Mouse (Mus musculus): ENCODE data around the gene Ccdc106. TPM values are rescaled to one million over a fixed set of nuclear protein-coding genes. Genes with fewer than 3 reads are reported as not detected.

Ccdc106 gene
- polyA plus RNA-seq, 1 experiment from 2014 or later = 15.6 TPM

DNA sequence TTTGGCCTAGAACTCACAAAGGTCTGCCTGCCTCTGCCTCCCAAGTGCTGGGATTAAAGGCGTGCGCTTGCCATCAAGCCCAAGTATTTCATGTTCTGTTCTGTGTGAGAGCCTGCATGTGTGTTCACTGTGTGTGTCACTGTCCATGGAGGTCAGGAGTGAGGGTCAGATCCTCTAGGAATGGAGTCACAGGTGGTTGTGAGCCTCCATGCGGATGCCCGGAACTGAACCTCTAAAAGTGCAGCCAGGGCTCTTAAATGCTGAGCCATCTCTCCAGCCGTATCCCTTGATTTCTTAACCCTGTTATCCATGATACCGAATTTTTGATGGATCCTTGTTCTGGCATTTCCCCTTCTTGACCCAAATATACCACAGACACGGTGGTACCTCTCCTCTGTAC, 16.7 kb downstream of the Ccdc106 start:
- H3K4me1 ChIP-seq = peaks cover 18% of the 10 kb centered on the region
- no peak for ATAC-seq (ENCODE audit: low FRiP score, low read depth)
- no peak overlapping the region for H3K4me3 ChIP-seq
- H3K4me2 ChIP-seq (replicated peaks) = no peak overlapping the region
- peaks cover 44% of the 10 kb centered on the region for H3K36me3 ChIP-seq
- no peak overlapping the region for H3K9ac ChIP-seq (replicated peaks)
- 92% methylated on average over 7 of the region's 7 CpGs for WGBS
- H3K27me3 ChIP-seq = no peaks in the 10 kb centered on the region
- peaks cover under 1% of the 10 kb centered on the region; the same call in 1 of the 2 replicates for H3K9me3 ChIP-seq
- no peak overlapping the region for H3K27ac ChIP-seq (replicated peaks)

DNA sequence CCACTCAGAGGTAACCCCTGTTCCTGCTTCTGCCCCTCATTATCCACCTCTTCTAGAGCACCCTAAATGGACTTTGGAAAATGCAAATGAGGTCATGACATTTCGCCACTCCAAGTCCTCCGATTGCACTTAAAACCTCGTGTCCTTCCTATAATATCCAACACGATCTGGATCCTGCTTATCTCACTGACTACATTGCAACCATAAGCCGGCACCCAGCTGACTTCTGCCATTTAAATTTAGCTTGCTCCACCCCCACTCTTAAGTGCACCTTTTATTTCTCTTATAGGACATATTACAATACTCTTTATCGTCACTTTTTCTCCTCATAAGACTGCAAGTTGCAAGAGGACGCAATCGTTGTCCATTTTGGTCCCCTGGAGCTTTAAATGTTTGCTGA, 17.1 kb downstream of the Ccdc106 start:
- H3K4me2 ChIP-seq (replicated peaks) = peak overlapping the region; percentile 60
- 0 out of 2 replicates have a peak overlapping the region, but pooled peaks have one; percentile 32 for H3K9ac ChIP-seq (replicated peaks)
- H3K27me3 ChIP-seq = no peaks in the 10 kb centered on the region
- H3K4me3 ChIP-seq = peak overlapping the region; percentile 71
- peaks cover 18% of the 10 kb centered on the region for H3K4me1 ChIP-seq
- no peaks in the 10 kb centered on the region for H3K9me3 ChIP-seq
- ATAC-seq (ENCODE audit: low FRiP score, low read depth) = no peak
- H3K27ac ChIP-seq (replicated peaks) = peak overlapping the region; percentile 96; the same call in 1 of the 2 replicates
- WGBS = 89% methylated on average over 8 of the region's 8 CpGs
- H3K36me3 ChIP-seq = peaks cover 40% of the 10 kb centered on the region

DNA sequence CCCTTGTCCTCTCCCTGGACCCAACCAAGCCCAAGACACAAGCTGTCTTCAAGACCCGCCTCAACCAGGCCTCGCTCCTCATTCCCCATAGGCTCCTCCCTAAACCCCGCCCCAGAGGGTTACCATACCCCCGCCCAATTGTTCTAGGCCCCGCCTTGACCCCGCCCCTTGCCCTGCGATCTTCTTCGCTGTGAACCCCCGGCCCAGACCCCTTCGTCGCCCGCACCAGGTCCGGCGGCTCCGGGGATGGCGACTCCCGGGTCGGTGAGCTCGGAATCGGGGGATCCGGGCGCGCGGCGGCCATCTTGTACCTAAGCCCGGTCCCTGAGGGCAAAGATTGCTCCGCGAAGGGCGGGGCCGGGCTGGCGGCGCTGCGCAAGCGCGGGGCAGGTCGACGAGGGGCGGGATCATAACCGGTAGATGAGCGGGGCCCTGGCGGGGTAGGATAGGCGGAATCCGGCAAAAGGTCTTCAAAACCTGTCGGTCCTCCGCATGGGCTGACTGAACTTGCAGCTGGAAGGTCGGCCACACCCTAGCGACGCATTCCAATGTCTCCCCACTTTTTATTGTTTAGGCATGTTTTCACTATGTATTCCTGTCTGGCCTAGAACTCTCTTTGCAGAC, 17.9 kb downstream of the Ccdc106 start, which contains the start of gene Zfp784:
Gene Zfp784, minus strand, starts transcription at position 338 of the 624 bp plus-strand sequence.
- Histone ChIP-seq H3K9me3 (no peaks in the 10 kb centered on the region), H3K4me2 (replicated peaks) (peak within 1 kb of the TSS; percentile 60), H3K36me3 (peaks cover 33% of the 10 kb centered on the region), H3K9ac (replicated peaks) (peak within 1 kb of the TSS; percentile 68), H3K4me3 (peak within 1 kb of the TSS; percentile 71), H3K27me3 (no peaks in the 10 kb centered on the region), H3K27ac (replicated peaks) (peak within 1 kb of the TSS; percentile 96), H3K4me1 (peaks cover 18% of the 10 kb centered on the region)
- peak; percentile 97 for ATAC-seq (ENCODE audit: low FRiP score, low read depth)
- WGBS = under 1% methylated on average over 47 of the region's 48 CpGs

DNA sequence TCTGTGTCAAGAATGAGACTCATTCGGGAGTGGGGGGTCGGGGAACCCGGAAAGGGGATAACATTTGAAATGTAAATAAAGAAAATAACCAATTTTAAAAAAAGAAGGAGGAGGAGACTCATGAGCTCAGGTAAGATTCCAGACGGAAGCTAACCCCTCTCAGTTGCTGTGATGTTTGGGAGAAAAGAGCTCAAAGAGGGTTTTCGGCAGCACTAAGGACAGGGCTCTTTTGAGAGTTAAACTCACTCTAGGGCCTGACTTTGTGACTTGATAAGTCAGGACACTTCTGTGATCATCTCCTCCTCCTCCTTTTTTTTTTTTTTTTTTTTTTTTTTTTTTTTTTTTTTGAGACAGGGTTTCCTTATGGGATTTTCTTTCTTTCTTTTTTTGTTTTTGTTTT, 18.6 kb downstream of the Ccdc106 start:
- 44% methylated on average over 5 of the region's 5 CpGs for WGBS
- H3K4me3 ChIP-seq = peak overlapping the region; percentile 71
- peaks cover 18% of the 10 kb centered on the region for H3K4me1 ChIP-seq
- H3K4me2 ChIP-seq (replicated peaks) = peak overlapping the region; percentile 60
- no peaks in the 10 kb centered on the region for H3K27me3 ChIP-seq
- H3K9me3 ChIP-seq = no peaks in the 10 kb centered on the region
- H3K27ac ChIP-seq (replicated peaks) = no peak overlapping the region
- no peak for ATAC-seq (ENCODE audit: low FRiP score, low read depth)
- H3K36me3 ChIP-seq = peaks cover 25% of the 10 kb centered on the region
- peak overlapping the region; percentile 68 for H3K9ac ChIP-seq (replicated peaks)

DNA sequence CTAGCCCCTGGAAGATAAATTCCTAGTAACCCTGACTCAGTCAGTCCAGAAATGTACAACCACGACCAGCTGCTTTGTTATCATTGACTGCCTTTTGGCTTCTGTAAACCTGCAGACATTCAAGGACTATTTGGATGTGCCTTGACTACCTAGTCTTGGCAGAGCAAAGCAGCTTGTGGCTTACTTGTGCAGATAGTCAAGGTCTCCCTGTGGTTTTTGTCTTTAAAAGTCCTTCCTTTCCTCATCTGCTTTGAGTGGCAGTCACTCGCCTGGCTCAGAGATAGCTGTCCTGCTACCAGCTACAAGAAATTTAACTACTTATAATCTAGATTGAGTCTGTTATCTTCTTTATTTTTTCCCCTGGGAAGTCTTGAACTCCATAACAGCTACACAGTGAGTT, 24.6 kb downstream of the Ccdc106 start:
- Histone ChIP-seq H3K27me3 (no peaks in the 10 kb centered on the region), H3K4me3 (no peak overlapping the region), H3K4me2 (replicated peaks) (no peak overlapping the region), H3K27ac (replicated peaks) (no peak overlapping the region), H3K4me1 (no peaks in the 10 kb centered on the region), H3K36me3 (no peaks in the 10 kb centered on the region), H3K9ac (replicated peaks) (no peak overlapping the region), H3K9me3 (no peaks in the 10 kb centered on the region)
- no peak for ATAC-seq (ENCODE audit: low FRiP score, low read depth)
- WGBS = 73% methylated on average over 2 of the region's 2 CpGs

DNA sequence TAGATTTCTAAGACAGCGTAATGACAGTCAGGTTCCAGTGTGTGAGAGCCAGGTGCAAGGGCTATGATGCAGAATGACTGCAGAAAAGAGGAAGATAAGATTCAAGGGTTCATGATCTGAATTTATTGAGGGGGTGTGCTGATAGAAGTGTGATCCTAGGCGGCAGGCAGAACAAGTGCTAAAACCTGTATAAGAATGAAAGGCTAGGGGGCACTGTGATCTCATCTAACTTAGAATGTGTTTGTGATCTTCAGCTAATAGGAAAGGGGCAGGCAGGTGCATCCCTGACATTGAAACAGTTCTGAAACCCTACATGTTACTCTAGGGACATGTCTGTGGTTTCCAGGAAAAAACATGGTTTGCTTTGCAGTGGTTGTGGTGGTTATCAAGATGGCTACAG, 25.8 kb downstream of the Ccdc106 start:
- H3K27ac ChIP-seq (replicated peaks) = no peak overlapping the region
- H3K36me3 ChIP-seq = no peaks in the 10 kb centered on the region
- H3K4me3 ChIP-seq = no peak overlapping the region
- H3K9ac ChIP-seq (replicated peaks) = no peak overlapping the region
- no peaks in the 10 kb centered on the region for H3K27me3 ChIP-seq
- H3K4me2 ChIP-seq (replicated peaks) = no peak overlapping the region
- peaks cover 6% of the 10 kb centered on the region; the same call in 1 of the 2 replicates for H3K4me1 ChIP-seq
- no peak for ATAC-seq (ENCODE audit: low FRiP score, low read depth)
- no peaks in the 10 kb centered on the region for H3K9me3 ChIP-seq
- WGBS = 73% methylated on average over 2 of the region's 2 CpGs

DNA sequence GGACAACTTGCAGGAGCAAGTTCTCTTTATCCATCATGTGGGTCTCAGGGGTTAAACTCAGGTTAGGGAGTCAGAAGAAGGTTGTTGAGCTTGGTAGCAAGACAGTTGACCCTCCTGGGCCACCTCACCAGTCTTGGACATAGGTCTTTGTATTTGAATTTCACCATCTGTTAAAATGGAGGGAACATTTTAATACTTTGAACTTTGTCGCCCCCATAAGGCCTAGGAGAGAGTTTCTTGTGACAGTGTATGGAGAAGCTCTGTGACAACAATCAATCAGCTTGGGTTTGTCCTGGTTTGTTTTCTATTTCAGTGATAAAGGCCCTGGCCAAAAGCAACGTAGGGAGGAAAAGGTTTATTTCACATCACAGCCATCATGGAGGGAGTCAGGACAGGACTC, 27.0 kb downstream of the Ccdc106 start:
- no peak overlapping the region for H3K4me3 ChIP-seq
- no peak overlapping the region for H3K27ac ChIP-seq (replicated peaks)
- ATAC-seq (ENCODE audit: low FRiP score, low read depth) = no peak
- 39% methylated on average over 2 of the region's 2 CpGs for WGBS
- H3K9me3 ChIP-seq = no peaks in the 10 kb centered on the region
- H3K36me3 ChIP-seq = no peaks in the 10 kb centered on the region
- H3K4me2 ChIP-seq (replicated peaks) = no peak overlapping the region
- peaks cover 13% of the 10 kb centered on the region for H3K4me1 ChIP-seq
- H3K9ac ChIP-seq (replicated peaks) = no peak overlapping the region
- peaks cover 4% of the 10 kb centered on the region for H3K27me3 ChIP-seq

DNA sequence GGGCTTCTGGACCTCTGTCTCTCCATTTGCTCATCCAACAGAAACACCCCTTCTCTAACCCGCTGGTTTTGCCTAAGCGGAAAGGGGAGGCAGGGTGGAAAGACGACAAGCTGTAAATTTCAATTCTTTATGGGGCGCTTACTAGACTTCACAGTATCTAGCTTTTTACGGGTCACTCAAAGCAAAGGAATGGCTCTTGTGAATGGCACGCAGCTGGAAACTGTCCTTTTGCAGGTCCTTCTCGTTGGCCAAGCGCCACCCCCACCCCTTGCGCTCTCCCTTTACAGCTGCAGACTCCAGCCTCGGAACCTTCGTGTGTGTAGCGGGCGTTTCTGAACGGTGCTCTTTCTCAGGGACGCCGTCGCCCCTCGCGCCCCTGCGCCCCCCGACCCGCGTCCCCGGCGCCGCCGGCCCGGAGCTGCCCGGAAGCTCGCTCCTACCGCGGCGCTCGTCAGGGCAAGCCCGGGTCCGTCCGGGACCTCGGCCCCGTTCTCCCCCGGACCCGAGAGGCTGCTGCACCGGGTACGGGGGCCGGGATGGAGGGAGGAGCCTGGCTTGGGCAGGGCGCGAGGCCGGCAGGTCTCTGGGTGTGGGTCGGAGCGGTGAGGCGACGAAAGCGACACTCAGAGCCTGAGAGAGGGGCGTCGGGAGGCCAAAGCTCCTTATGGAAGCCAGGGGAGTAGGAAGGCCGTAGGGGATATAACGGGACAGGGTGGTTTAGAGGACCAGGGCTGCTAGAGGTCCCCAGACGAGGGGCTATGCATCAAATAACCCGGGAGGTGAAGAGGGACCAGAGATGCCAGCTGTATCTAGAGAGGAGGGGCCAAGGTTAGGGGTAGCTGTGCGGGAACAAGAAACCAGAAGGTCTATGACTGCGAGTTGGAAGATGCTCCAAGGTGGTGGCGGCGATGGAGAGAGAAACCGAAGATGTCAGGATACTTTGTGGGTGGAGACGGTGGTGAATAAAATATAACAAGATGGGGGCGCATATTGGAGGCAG, 31.1 kb downstream of the Ccdc106 start, which contains the start of gene Zfp580:
Gene Zfp580, plus strand, starts transcription at position 346 of the 1,000 bp plus-strand sequence.
- Histone ChIP-seq H3K9me3 (no peaks in the 10 kb centered on the region), H3K36me3 (no peaks in the 10 kb centered on the region), H3K27ac (replicated peaks) (peak within 1 kb of the TSS; percentile 85), H3K4me3 (peak within 1 kb of the TSS; percentile 80), H3K4me1 (peaks cover 31% of the 10 kb centered on the region), H3K27me3 (peaks cover 46% of the 10 kb centered on the region), H3K9ac (replicated peaks) (peak within 1 kb of the TSS; percentile 89), H3K4me2 (replicated peaks) (peak within 1 kb of the TSS; percentile 69)
- WGBS = 2% methylated on average over 65 of the region's 65 CpGs
- ATAC-seq (ENCODE audit: low FRiP score, low read depth) = peak; percentile 81

DNA sequence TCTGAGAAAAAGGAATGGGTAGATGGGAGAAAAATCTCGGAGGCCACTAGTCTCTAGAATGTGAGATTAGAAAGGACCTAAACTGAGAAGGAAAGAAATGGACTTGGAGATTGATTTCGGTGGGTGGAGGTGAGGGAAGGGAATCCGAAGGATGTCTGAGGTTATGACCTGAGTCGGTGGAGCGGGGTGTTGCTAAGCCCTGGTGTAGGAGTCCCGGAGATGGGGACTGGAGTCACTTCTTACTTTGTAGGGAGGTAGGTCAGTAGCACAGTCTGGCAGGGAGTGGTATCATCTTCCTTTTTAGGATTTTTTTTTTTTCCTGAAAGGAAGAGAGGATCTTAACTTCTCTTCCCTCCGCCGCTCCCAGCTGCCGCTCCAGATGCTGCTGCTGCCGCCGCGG, 32.1 kb downstream of the Ccdc106 start:
- H3K27ac ChIP-seq (replicated peaks) = no peak overlapping the region
- WGBS = 3% methylated on average over 11 of the region's 12 CpGs
- peak overlapping the region; percentile 80 for H3K4me3 ChIP-seq
- H3K9me3 ChIP-seq = no peaks in the 10 kb centered on the region
- H3K27me3 ChIP-seq = peaks cover 55% of the 10 kb centered on the region
- H3K9ac ChIP-seq (replicated peaks) = peak overlapping the region; percentile 89
- peak overlapping the region; percentile 69 for H3K4me2 ChIP-seq (replicated peaks)
- ATAC-seq (ENCODE audit: low FRiP score, low read depth) = no peak
- peaks cover 39% of the 10 kb centered on the region for H3K4me1 ChIP-seq
- no peaks in the 10 kb centered on the region for H3K36me3 ChIP-seq

DNA sequence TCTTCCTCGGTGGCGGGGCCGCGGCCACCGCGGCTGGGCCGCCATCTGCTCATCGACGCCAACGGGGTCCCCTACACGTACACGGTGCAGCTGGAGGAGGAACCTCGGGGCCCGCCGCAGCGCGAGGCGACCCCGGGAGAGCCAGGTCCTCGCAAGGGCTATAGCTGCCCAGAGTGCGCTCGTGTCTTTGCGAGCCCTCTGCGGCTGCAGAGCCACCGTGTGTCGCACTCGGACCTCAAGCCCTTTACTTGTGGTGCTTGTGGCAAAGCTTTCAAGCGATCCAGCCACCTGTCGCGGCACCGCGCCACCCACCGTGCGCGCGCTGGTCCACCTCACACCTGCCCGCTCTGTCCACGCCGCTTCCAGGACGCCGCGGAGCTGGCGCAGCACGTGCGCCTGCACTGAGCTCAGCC, 32.6 kb downstream of the Ccdc106 start:
- peak overlapping the region; percentile 80 for H3K4me3 ChIP-seq
- peaks cover 39% of the 10 kb centered on the region for H3K4me1 ChIP-seq
- no peaks in the 10 kb centered on the region for H3K9me3 ChIP-seq
- 3% methylated on average over 45 of the region's 45 CpGs for WGBS
- no peak overlapping the region for H3K27ac ChIP-seq (replicated peaks)
- ATAC-seq (ENCODE audit: low FRiP score, low read depth) = no peak
- peaks cover 60% of the 10 kb centered on the region for H3K27me3 ChIP-seq
- H3K4me2 ChIP-seq (replicated peaks) = peak overlapping the region; percentile 69
- H3K9ac ChIP-seq (replicated peaks) = peak overlapping the region; percentile 89
- no peaks in the 10 kb centered on the region for H3K36me3 ChIP-seq

DNA sequence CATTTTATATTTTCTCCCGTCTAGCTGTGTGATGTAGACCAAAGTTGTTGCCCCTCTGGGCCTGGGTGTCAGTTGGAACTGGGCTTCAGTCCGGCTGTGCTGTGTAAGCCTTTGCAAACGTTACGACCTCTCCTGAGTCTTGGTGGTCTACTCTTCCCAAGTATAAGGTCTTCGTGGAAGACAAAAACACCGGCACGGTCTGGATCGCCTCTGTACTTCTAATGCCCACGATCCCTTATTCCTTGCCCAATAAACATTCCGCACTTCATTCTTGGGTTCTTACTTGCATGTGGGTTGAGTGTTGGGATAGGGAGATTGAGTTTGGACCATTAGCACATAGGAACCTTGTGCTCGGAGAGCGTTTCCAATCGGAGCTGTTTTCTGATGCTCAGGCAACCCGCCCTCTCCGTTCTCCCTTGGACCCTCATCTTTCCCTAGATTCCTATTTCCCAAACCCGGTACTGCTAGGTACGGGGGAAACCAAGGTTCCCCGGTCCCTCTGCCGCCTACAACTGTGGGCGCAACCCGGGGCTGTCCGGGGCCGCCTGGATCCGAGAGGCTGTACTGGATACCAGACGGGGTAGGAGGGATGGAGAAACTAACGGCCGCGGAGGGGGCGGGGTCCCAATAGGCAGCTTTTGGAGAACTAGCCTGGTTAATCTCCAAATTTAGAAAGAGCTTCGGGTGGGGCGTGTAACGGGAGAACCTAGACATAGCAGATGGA, 33.3 kb downstream of the Ccdc106 start:
- ATAC-seq (ENCODE audit: low FRiP score, low read depth) = no peak
- Histone ChIP-seq H3K4me3 (peak overlapping the region; percentile 80), H3K9ac (replicated peaks) (peak overlapping the region; percentile 51), H3K9me3 (no peaks in the 10 kb centered on the region), H3K27me3 (peaks cover 67% of the 10 kb centered on the region), H3K4me2 (replicated peaks) (peak overlapping the region; percentile 69), H3K27ac (replicated peaks) (no peak overlapping the region), H3K4me1 (peaks cover 39% of the 10 kb centered on the region), H3K36me3 (no peaks in the 10 kb centered on the region)
- WGBS = 7% methylated on average over 32 of the region's 32 CpGs

Data from midbrain, embryonic 12.5 days (tissue).